Mouse (Mus musculus) CH12.LX (cell line): Measurements from ENCODE around the gene Zfyve27. TPM values are rescaled to one million over a fixed set of nuclear protein-coding genes. Genes with fewer than 3 reads are reported as not detected.

Experiments
- DNase-seq: peaks from one replicate; pipeline ENCODE4 v3.0.0-alpha.2; 2013; ENCODE audit errors: extremely low read depth
- H3K27ac ChIP-seq: 2 replicates; pipeline ENCODE4 v1.5.1; 2012; ENCODE audit warnings: low read depth, mild to moderate bottlenecking, control low read depth, moderate library complexity; ENCODE audit not compliant: insufficient read depth
- H3K27me3 ChIP-seq: replicated peaks from 2 replicates; pipeline ENCODE3; 2012; ENCODE audit warnings: inconsistent platforms
- H3K36me3 ChIP-seq, 2 experiments: replicated peaks in 1 of 2; 2 replicates each; pipeline versions ENCODE3 to v1.6.1; 2012; ENCODE audit warnings: inconsistent platforms in 1 of 2, low read length in 1 of 2, mild to moderate bottlenecking in 1 of 2, mixed read lengths in 1 of 2, moderate library complexity in 1 of 2; ENCODE audit not compliant: control insufficient read depth in 1 of 2, insufficient read depth in 1 of 2
- H3K4me1 ChIP-seq, 2 experiments: 2 replicates each; pipeline ENCODE4 v1.6.1; 2012; ENCODE audit warnings: inconsistent platforms in 1 of 2, moderate library complexity in 1 of 2; ENCODE audit not compliant: insufficient read depth in 2 of 2, control insufficient read depth in 1 of 2
- H3K4me2 ChIP-seq: 2 replicates; pipeline ENCODE4 v1.6.1; 2012; ENCODE audit warnings: low read depth, mild to moderate bottlenecking, control low read depth; ENCODE audit not compliant: poor library complexity, insufficient read depth, severe bottlenecking
- H3K4me3 ChIP-seq, 3 experiments: fragments of 150-350 bp in 1 of 3; sonication (generic) in 1 of 3; replicated peaks in 1 of 3; 2 replicates each; pipeline versions ENCODE3 to v1.5.1; 2011 to 2012; ENCODE audit warnings: low read depth in 2 of 3, low read length in 2 of 3, mild to moderate bottlenecking in 2 of 3, moderate library complexity in 2 of 3, control low read depth in 1 of 3, improper control_type of control experiment in 1 of 3, inconsistent platforms in 1 of 3, mixed read lengths in 1 of 3; ENCODE audit not compliant: poor library complexity in 1 of 3
- H3K79me2 ChIP-seq: replicated peaks from 2 replicates; pipeline ENCODE4 v1.6.1; 2012; ENCODE audit warnings: mild to moderate bottlenecking, moderate library complexity; ENCODE audit not compliant: control insufficient read depth, poor library complexity, insufficient read depth, severe bottlenecking; ENCODE audit errors: extremely low read depth
- H3K9ac ChIP-seq: 2 replicates; pipeline ENCODE4 v1.6.1; 2012; ENCODE audit warnings: low read depth, mild to moderate bottlenecking, control low read depth, moderate library complexity; ENCODE audit not compliant: insufficient read depth
- H3K9me3 ChIP-seq: replicated peaks from 2 replicates; pipeline ENCODE3; 2012; ENCODE audit warnings: low read length, inconsistent platforms, mixed read lengths
- BHLHE40 ChIP-seq: IDR thresholded peaks from 2 replicates; pipeline ENCODE4 v1.6.1; 2011; ENCODE audit warnings: mild to moderate bottlenecking, low read depth, low read length, improper control_type of control experiment
- EP300 ChIP-seq: IDR thresholded peaks from 2 replicates; pipeline ENCODE4 v1.6.1; 2011; ENCODE audit warnings: low read length, improper control_type of control experiment
- ETS1 ChIP-seq: conservative IDR thresholded peaks from 2 replicates; pipeline ENCODE4 v1.6.1; 2012; ENCODE audit warnings: low read depth, mild to moderate bottlenecking, inconsistent platforms, low read length, improper control_type of control experiment, moderate library complexity
- GABPA ChIP-seq: IDR thresholded peaks from 2 replicates; pipeline ENCODE4 v1.6.1; 2012; ENCODE audit warnings: low read depth, low read length, improper control_type of control experiment, inconsistent platforms; ENCODE audit not compliant: insufficient replicate concordance
- HCFC1 ChIP-seq: IDR thresholded peaks from 2 replicates; pipeline ENCODE4 v1.6.1; 2012; ENCODE audit warnings: low read depth, mild to moderate bottlenecking, inconsistent platforms, low read length, improper control_type of control experiment
- JUN ChIP-seq: IDR thresholded peaks from 2 replicates; pipeline ENCODE4 v1.6.1; 2011; ENCODE audit warnings: low read depth, mild to moderate bottlenecking, low read length, improper control_type of control experiment, moderate library complexity; ENCODE audit not compliant: insufficient read depth
- JUND ChIP-seq: conservative IDR thresholded peaks from 2 replicates; pipeline ENCODE4 v1.6.1; 2011; ENCODE audit warnings: low read depth, low read length, improper control_type of control experiment
- MAX ChIP-seq: IDR thresholded peaks from 2 replicates; pipeline ENCODE4 v1.6.1; 2011; ENCODE audit warnings: low read length, improper control_type of control experiment
- MYC ChIP-seq: IDR thresholded peaks from 2 replicates; pipeline ENCODE4 v1.6.1; 2011; ENCODE audit warnings: low read depth, mild to moderate bottlenecking, improper control_type of control experiment, low read length
- PAX5 ChIP-seq: IDR thresholded peaks from 2 replicates; pipeline ENCODE4 v1.6.1; 2012; ENCODE audit warnings: low read length, inconsistent platforms, mixed read lengths
- POLR2A ChIP-seq: IDR thresholded peaks from 2 replicates; pipeline ENCODE4 v1.6.1; 2011; ENCODE audit warnings: low read depth, mild to moderate bottlenecking, improper control_type of control experiment, low read length
- SIN3A ChIP-seq: IDR thresholded peaks from 2 replicates; pipeline ENCODE4 v1.6.1; 2012; ENCODE audit warnings: low read length, improper control_type of control experiment, inconsistent platforms
- SMC3 ChIP-seq: IDR thresholded peaks from 2 replicates; pipeline ENCODE4 v1.6.1; 2011; ENCODE audit warnings: low read depth, low read length, improper control_type of control experiment
- UBTF ChIP-seq: IDR thresholded peaks from 2 replicates; pipeline ENCODE4 v1.6.1; 2012; ENCODE audit warnings: low read depth, mild to moderate bottlenecking, inconsistent platforms, low read length, improper control_type of control experiment, moderate library complexity
- USF1 ChIP-seq: IDR thresholded peaks from 2 replicates; pipeline ENCODE4 v1.6.1; 2014; ENCODE audit warnings: low read depth, mild to moderate bottlenecking, inconsistent platforms, low read length, improper control_type of control experiment
- USF2 ChIP-seq: conservative IDR thresholded peaks from 2 replicates; pipeline ENCODE4 v1.6.1; 2011; ENCODE audit warnings: low read depth, low read length, improper control_type of control experiment
- ZC3H11A ChIP-seq: IDR thresholded peaks from 2 replicates; pipeline ENCODE4 v1.6.1; 2012; ENCODE audit warnings: low read depth, mild to moderate bottlenecking, inconsistent platforms, low read length, improper control_type of control experiment
- ZKSCAN1 ChIP-seq: IDR thresholded peaks from 2 replicates; pipeline ENCODE4 v1.6.1; 2012; ENCODE audit warnings: low read depth, inconsistent platforms, low read length, improper control_type of control experiment, borderline replicate concordance
- ZNF384 ChIP-seq: IDR thresholded peaks from 2 replicates; pipeline ENCODE4 v1.6.1; 2012; ENCODE audit warnings: low read depth, low read length, improper control_type of control experiment, inconsistent platforms
- dilution Hi-C: fragments of 300-500 bp; cut with MboI; formaldehyde crosslinking; loops from 2 replicates; pipeline ENCODE4 v1.14.3; 2020; ENCODE audit warnings: low sequenced_read_pairs; ENCODE audit not compliant: extremely low pct_unique_long_range_greater_than_20kb, extremely low pct_ligation_motif_present
- in situ Hi-C: fragments of 300-500 bp; cut with MboI; formaldehyde crosslinking; loops from 3 replicates; pipeline ENCODE4 v1.14.3; 2019; ENCODE audit warnings: low sequenced_read_pairs, low pct_ligation_motif_present, low pct_unique_long_range_greater_than_20kb, mixed read lengths
- polyA plus RNA-seq: library from polyadenylated mRNA; unstranded; fragments of >175 nt; gene quantifications from 2 replicates; pipeline ENCODE4 v1.2.1, GENCODE M21; 2012; ENCODE audit warnings: low read depth; ENCODE audit not compliant: insufficient read length
- total RNA-seq, 2 experiments: library from RNA; depleted of rRNA; stranded (reverse); fragments of 300-350 nt in 1 of 2; fragments of >200 nt in 1 of 2; gene quantifications; 2 replicates each; pipeline ENCODE4 v1.2.3; 2012 to 2014

Gene Zfyve27
- total and polyA plus RNA-seq, 3 experiments, result 11.4 to 19.2 (median 16.2) TPM

DNA sequence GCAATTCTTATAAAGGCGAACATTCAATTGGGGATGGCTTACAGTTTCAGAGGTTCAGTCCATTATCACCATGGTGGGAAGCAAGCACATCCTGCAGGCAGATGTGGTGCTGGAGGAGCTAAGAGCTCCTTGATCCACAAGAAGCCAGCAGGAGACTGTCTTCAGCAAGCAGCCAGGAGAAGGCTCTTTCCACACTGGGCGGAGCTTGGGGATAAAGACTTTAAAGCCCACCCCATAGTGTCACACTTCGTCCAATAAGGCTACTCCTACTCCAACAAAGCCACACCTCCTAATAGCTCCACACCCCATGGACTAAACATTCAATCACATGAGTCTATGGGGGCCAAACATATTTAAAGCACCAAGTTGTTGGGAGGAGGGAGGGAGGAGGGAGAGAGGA, 21.8 kb upstream of the Zfyve27 start:
- Histone ChIP-seq H3K27me3 (peaks cover 3% of the 10 kb centered on the region), H3K4me2 (no peak overlapping the region), H3K9me3 (peaks cover under 1% of the 10 kb centered on the region), H3K79me2 (no peaks in the 10 kb centered on the region), H3K4me1 (peaks cover 4 to 25% of the 10 kb centered on the region in 2 experiments; a peak in 2 of 4 replicates), H3K4me3 (no peak overlapping the region), H3K9ac (no peak overlapping the region), H3K36me3 (no peaks in the 10 kb centered on the region), H3K27ac (no peak overlapping the region)
- in situ Hi-C loops (no loop called here), dilution Hi-C loops (no loop called here)
- TF ChIP-seq ZKSCAN1 (no peak), SMC3 (no peak), MAX (no peak), SIN3A (no peak), GABPA (no peak), HCFC1 (no peak), ZNF384 (no peak), BHLHE40 (no peak)
- DNase-seq, result no peak

DNA sequence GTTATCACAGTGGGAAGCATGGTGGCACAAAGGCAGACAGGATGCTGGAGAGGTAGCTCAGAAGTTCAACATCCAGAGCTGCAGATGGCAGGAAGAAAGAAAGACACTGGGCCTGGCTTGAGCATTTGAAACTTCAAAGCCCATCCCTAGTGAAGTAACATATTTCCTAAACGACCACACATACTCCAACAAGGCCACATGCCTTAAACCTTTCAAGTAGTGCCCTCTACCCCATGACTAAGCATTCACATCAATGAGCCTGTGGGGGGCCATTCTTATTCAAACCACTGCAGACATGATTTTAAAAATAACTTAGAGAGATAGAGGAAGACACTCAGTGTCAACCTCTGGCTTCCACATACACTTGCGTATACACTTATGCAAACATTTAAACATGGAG, 21.0 kb upstream of the Zfyve27 start:
- DNase-seq, result no peak
- TF ChIP-seq USF1 (no peak), JUN (no peak), ETS1 (no peak), USF2 (no peak), UBTF (no peak), SIN3A (no peak), PAX5 (no peak), ZC3H11A (no peak), EP300 (no peak), JUND (no peak), MYC (no peak), BHLHE40 (no peak), ZKSCAN1 (no peak), ZNF384 (no peak), POLR2A (no peak)
- H3K27me3 ChIP-seq, result peaks cover 3% of the 10 kb centered on the region
- H3K79me2 ChIP-seq, result no peaks in the 10 kb centered on the region
- peaks cover 4 to 25% of the 10 kb centered on the region in 2 experiments; a peak in 2 of 4 replicates for H3K4me1 ChIP-seq
- H3K9me3 ChIP-seq, result peaks cover 5% of the 10 kb centered on the region
- no peak overlapping the region for H3K27ac ChIP-seq
- in situ Hi-C loops, result no loop called here
- H3K36me3 ChIP-seq, result no peaks in the 10 kb centered on the region
- dilution Hi-C loops, result no loop called here
- H3K4me2 ChIP-seq, result no peak overlapping the region
- H3K4me3 ChIP-seq, result no peak overlapping the region
- no peak overlapping the region for H3K9ac ChIP-seq
